Comparison of ENCODE assay signal across 17 mouse cellular contexts in the genomic region with DNA sequence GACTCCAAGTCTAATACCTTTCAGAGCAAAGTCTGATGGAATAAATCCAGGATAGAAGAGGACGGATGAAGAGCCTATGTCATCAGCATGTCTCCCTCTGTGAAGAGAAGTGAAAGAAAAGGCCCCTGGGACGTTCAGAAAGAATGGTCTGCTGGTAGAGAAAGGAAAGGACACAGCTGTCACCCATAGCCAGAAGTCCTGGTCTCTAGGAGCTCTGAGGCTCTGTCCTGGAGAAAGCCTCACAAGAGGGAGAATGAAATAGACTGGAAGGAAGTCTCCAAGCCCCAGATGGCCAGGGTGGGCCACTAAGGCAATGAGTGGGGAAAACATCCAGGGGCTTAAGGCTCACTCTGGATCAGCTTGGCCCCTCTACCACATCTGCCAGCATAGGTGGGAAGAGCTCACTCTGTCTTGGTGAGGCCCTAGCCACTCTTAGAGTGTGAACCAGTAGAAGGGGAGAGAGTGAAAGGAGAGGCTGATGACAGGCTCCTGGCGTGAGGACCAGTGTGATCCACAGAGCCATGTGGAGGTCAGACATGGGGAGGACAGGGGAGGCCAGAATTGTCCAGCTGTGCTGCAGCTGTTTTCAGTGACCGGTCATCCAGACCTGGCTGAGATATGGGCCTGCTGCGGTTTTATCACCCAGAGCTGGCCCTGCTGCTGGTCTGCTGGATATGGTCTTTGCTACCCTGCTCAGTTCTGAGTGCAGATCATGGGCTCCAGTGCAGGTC.
DNase-seq lines count a peak whose midpoint lies in the region; ATAC-seq and TF ChIP-seq lines count a peak whose summit lies in the region.
"Had no signal": no experiment of that assay in that cellular context is flagged by ENCODE, and none has a peak within 500 bp of the region (broad histone marks: within the 10 kb centered on the region; RNA-seq: fewer than 3 reads in every experiment).

No protein-coding gene starts in this region.

- peaks cover 5% of the 10 kb centered on the region for H3K27me3 ChIP-seq in kidney, embryonic 16.5 days (ENCODE audit: insufficient read depth, low read length)
- H3K27me3 ChIP-seq in kidney, adult 2 months (replicated peaks; ENCODE audit: control insufficient read depth, insufficient read depth, low read length): no peaks in the 10 kb centered on the region
- H3K27me3 ChIP-seq in hindbrain, embryonic 16.5 days (replicated peaks; ENCODE audit: control insufficient read depth, insufficient read depth, low read length): no peaks in the 10 kb centered on the region
- H3K27me3 ChIP-seq: embryonic facial prominence, embryonic 15.5 days; Patski had no signal

- no peak overlapping the region for H3K4me3 ChIP-seq in kidney, embryonic 16.5 days (ENCODE audit: low read length)
- H3K4me3 ChIP-seq in kidney, adult 2 months (ENCODE audit: insufficient read depth, low read depth, low read length): no peak overlapping the region
- H3K4me3 ChIP-seq in hindbrain, embryonic 16.5 days (ENCODE audit: low read length): no peak overlapping the region
- H3K4me3 ChIP-seq: embryonic facial prominence, embryonic 15.5 days; hindbrain, embryonic 12.5 days; limb, embryonic 15.5 days had no signal

- H3K36me3 ChIP-seq in kidney, embryonic 16.5 days (ENCODE audit: insufficient read depth, low read length): no peaks in the 10 kb centered on the region
- no peaks in the 10 kb centered on the region for H3K36me3 ChIP-seq in kidney, adult 2 months (ENCODE audit: control insufficient read depth, insufficient read depth, low read length)
- H3K36me3 ChIP-seq in hindbrain, embryonic 16.5 days (ENCODE audit: control insufficient read depth, insufficient read depth, low read length): no peaks in the 10 kb centered on the region
- H3K36me3 ChIP-seq: embryonic facial prominence, embryonic 15.5 days; hindbrain, embryonic 12.5 days; limb, embryonic 15.5 days had no signal

- TF ChIP-seq CTCF in kidney, adult 2 months (conservative IDR thresholded peaks at IDR 0.05; ENCODE audit: insufficient read depth, insufficient read length, low read depth, low read length): no peak

- no peak for DNase-seq in kidney, adult 2 months
- DNase-seq in gastrocnemius, postnatal 25 days: peak; percentile 51
- peak; percentile 76 for DNase-seq in heart, postnatal 10 days
- DNase-seq in lung, postnatal 14 days: peak; percentile 61
- no peak for DNase-seq in frontal cortex, postnatal 36 days (ENCODE audit: low spot score in 2 of 2)
- DNase-seq in adrenal gland, postnatal 25 days: no peak
- DNase-seq: adrenal gland, adult 8-10 months; cerebellum, postnatal 25 days; forebrain, postnatal 0 days; spleen, adult 18-20 months; thymus, postnatal 14 days had no signal

- ATAC-seq in kidney, embryonic 16.5 days (ENCODE audit: low FRiP score, low TSS enrichment): peak; percentile 70; the same call in 1 of the 2 replicates
- no peak for ATAC-seq in hindbrain, embryonic 16.5 days
- ATAC-seq: forebrain, postnatal 0 days; Patski had no signal

- H3K27ac ChIP-seq in kidney, embryonic 16.5 days (ENCODE audit: low read length): no peak overlapping the region
- H3K27ac ChIP-seq in kidney, adult 2 months (ENCODE audit: insufficient read depth, low read depth, low read length): no peak overlapping the region
- no peak overlapping the region for H3K27ac ChIP-seq in hindbrain, embryonic 16.5 days (ENCODE audit: low read depth, low read length)
- H3K27ac ChIP-seq: embryonic facial prominence, embryonic 15.5 days; hindbrain, embryonic 12.5 days; limb, embryonic 15.5 days had no signal

- no peak for TF ChIP-seq POLR2A in kidney, adult 2 months (IDR thresholded peaks at IDR 0.05; ENCODE audit: low read depth, low read length)

- intact Hi-C loops in heart, postnatal 10 days (cut with DNase I): no loop called here

- H3K9ac ChIP-seq in kidney, embryonic 16.5 days (replicated peaks; ENCODE audit: low read length): no peak overlapping the region
- no peak overlapping the region for H3K9ac ChIP-seq in hindbrain, embryonic 16.5 days (ENCODE audit: low read depth, low read length)
- H3K9ac ChIP-seq: embryonic facial prominence, embryonic 15.5 days; forebrain, postnatal 0 days; hindbrain, embryonic 12.5 days; limb, embryonic 15.5 days had no signal

- no peaks in the 10 kb centered on the region for H3K9me3 ChIP-seq in kidney, embryonic 16.5 days (ENCODE audit: low read length)
- no peaks in the 10 kb centered on the region for H3K9me3 ChIP-seq in hindbrain, embryonic 16.5 days (ENCODE audit: control insufficient read depth, low read length)
- H3K9me3 ChIP-seq: embryonic facial prominence, embryonic 15.5 days; hindbrain, embryonic 12.5 days; limb, embryonic 15.5 days had no signal

- no peaks in the 10 kb centered on the region for H3K4me1 ChIP-seq in kidney, embryonic 16.5 days (ENCODE audit: insufficient read depth, low read length)
- H3K4me1 ChIP-seq in kidney, adult 2 months (ENCODE audit: control insufficient read depth, insufficient read depth, low read length): no peaks in the 10 kb centered on the region
- H3K4me1 ChIP-seq in hindbrain, embryonic 16.5 days (ENCODE audit: control insufficient read depth, insufficient read depth, low read depth, low read length): no peaks in the 10 kb centered on the region
- H3K4me1 ChIP-seq: hindbrain, embryonic 12.5 days had no signal

- no peak overlapping the region for H3K4me2 ChIP-seq in kidney, embryonic 16.5 days (replicated peaks; ENCODE audit: low read depth, low read length)
- no peak overlapping the region for H3K4me2 ChIP-seq in hindbrain, embryonic 16.5 days (ENCODE audit: low read length)
- H3K4me2 ChIP-seq: embryonic facial prominence, embryonic 15.5 days; hindbrain, embryonic 12.5 days; limb, embryonic 15.5 days had no signal

- WGBS in kidney, embryonic 16.5 days: 57% methylated on average over 5 of the region's 5 CpGs
- 60% methylated on average over 5 of the region's 5 CpGs for WGBS in kidney, adult 2 months
- WGBS in hindbrain, embryonic 16.5 days: 84% methylated on average over 5 of the region's 5 CpGs

Comparison
In these comparisons a context has a peak if more than half of its experiments do, and no peak if none do; other contexts are left out.
1. DNase-seq: peak in gastrocnemius, postnatal 25 days (single experiment), heart, postnatal 10 days (2 of 2) and lung, postnatal 14 days (single experiment); none in kidney, adult 2 months (single experiment), frontal cortex, postnatal 36 days (0 of 2) and adrenal gland, postnatal 25 days (single experiment).